Mouse (Mus musculus) kidney, adult 2 months (tissue): ENCODE measurements around the gene Calml4. TPM values are rescaled to one million over a fixed set of nuclear protein-coding genes. Genes with fewer than 3 reads are reported as not detected.
"Not testable (repeated sequence)": the region's sequence is repeated elsewhere in the genome, so short reads cannot be mapped to it uniquely, and the experiment has no call there.

Source experiments
- DNase-seq: peaks from one replicate; pipeline ENCODE4 v3.0.0; 2021
- H3K27ac ChIP-seq: fragments of 200-500 bp; 2 replicates; pipeline ENCODE4 v1.5.1; 2012; ENCODE audit warnings: low read depth, low read length, control low read depth, inconsistent platforms; ENCODE audit not compliant: insufficient read depth
- H3K27me3 ChIP-seq: fragments of 200-500 bp; replicated peaks from 2 replicates; pipeline ENCODE4 v1.6.1; 2012; ENCODE audit warnings: mild to moderate bottlenecking, moderate library complexity, low read length, inconsistent platforms; ENCODE audit not compliant: control insufficient read depth, insufficient read depth
- H3K36me3 ChIP-seq: fragments of 200-500 bp; 2 replicates; pipeline ENCODE4 v1.6.1; 2012; ENCODE audit warnings: mild to moderate bottlenecking, moderate library complexity, low read length, inconsistent platforms; ENCODE audit not compliant: control insufficient read depth, insufficient read depth
- H3K4me1 ChIP-seq: fragments of 200-500 bp; 2 replicates; pipeline ENCODE4 v1.6.1; 2011; ENCODE audit warnings: low read length; ENCODE audit not compliant: control insufficient read depth, insufficient read depth
- H3K4me3 ChIP-seq: fragments of 200-500 bp; 2 replicates; pipeline ENCODE4 v1.5.1; 2011; ENCODE audit warnings: mild to moderate bottlenecking, low read depth, low read length, control low read depth; ENCODE audit not compliant: insufficient read depth
- CTCF ChIP-seq: fragments of 200-500 bp; conservative IDR thresholded peaks from 2 replicates; pipeline ENCODE4 v1.5.1; 2011; ENCODE audit warnings: low read depth, mild to moderate bottlenecking, control low read depth, low read length, moderate library complexity, mixed read lengths; ENCODE audit not compliant: insufficient read depth, insufficient read length
- POLR2A ChIP-seq: fragments of 200-500 bp; IDR thresholded peaks from one replicate; pipeline ENCODE4 v1.6.1; 2011; ENCODE audit warnings: low read depth, low read length, control low read depth
- WGBS: fragments of 180-500 bp; shearing (Covaris S2); methylation state at CpG from one replicate; pipeline ENCODE4 v1.1.7; 2018; 5-methylcytosine and 5-hydroxymethylcytosine counted together
- polyA plus RNA-seq: library from polyadenylated mRNA; depleted of rRNA; stranded (reverse); fragments of >200 nt; gene quantifications from 2 replicates; pipeline ENCODE4 v1.2.3, GENCODE M21; 2012

Gene Calml4
- polyA plus RNA-seq, 1 experiment: 296 TPM

DNA sequence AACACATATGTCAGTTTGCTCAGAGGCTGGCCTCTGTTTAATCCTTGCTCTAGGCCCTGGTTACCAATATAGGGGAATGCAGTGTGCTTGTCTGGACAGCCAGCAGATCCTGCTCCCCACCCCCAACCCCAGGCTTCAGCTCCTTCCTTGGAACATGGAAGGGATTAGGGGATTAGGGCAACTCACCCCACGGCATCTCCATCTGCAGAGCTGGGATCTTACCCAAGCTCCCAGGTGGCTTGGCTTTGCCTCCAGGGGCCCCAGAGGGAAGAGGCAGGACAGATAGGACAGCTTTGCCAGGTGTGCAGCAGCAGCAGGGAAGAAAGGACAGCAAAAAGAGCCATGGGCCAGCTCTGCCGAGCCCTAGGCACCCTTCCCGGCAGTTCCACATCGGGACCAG lies 3.0 kb downstream of the Calml4 start:
- Histone ChIP-seq H3K4me3 (no peak overlapping the region), H3K27ac (no peak overlapping the region), H3K36me3 (no peaks in the 10 kb centered on the region), H3K27me3 (no peaks in the 10 kb centered on the region), H3K4me1 (peaks cover 17% of the 10 kb centered on the region)
- no peak for DNase-seq
- WGBS: 88% methylated on average over 4 of the region's 4 CpGs
- TF ChIP-seq CTCF (no peak), POLR2A (no peak)

DNA sequence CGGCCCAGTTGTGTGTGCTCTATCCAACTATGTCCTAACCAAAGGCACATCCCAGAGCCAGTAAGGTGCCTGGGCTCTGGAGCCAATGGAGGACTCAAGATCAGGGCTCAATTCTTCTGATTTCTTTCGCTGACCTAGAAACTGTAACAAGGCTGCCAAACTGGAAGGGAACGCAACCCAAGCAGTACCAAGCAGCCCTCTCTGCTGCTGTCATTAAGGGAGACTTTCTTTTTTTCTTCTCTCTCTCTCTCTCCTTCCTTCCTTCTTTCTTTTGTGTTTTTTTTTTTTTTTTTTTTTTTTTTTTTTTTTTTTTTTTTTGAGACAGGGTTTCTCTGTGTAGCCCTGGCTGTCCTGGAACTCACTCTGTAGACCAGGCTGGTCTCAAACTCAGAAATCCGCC lies 11.4 kb downstream of the Calml4 start:
- not testable (repeated sequence) for DNase-seq, H3K27me3 ChIP-seq, H3K4me3 ChIP-seq, H3K36me3 ChIP-seq, H3K27ac ChIP-seq, H3K4me1 ChIP-seq
- 91% methylated on average over 4 of the region's 4 CpGs for WGBS

DNA sequence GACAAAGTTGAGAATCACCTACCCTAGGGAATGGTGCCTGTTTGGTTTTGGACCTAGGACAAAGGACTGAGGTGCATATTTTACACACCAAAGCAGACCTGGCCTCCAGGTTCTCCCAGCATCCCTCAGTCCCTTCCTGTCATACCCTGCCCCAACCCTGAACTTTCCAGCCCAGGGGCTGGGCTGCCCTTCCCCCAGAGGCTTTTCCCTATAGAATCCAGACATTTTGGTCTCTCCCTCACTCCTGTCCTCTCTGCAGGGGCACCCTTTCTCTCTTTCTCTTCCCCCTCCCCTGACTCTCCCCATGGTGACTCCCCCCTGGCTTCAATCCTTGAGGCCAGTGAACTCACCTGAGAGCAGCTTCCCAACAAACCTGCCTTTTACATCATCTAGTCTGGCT lies 12.8 kb downstream of the Calml4 start:
- TF ChIP-seq CTCF (no peak), POLR2A (no peak)

DNA sequence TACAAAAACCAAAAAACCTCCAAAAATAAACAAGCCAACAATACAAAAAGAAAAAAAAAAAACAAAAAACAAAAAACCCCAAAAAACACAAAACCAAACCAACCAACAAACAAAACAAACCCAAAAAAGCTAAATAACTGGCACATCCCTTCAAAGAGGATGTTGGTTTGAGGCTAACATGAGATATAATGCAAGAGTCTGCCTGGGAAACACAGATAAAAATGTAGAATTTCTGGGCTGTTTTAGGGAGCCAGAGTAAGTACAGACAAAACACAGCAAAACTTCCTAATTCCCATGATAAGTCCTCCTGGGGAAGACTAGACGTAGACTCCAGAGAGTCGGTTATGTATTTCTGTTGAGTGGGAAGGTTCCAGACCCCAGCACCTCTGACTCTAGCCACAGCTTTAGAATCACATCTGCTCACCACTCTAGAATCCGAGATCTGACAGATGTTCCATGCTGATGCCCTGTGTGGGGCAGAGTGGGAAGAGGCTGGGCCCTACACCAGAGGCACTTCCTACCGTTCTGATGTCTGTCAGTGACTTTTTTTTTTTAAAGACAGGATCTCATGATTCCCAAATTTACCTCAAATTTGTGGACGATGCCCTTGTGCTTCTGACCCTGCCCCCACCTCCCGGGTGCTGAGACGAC lies 19.2 kb downstream of the Calml4 start:
- no peak overlapping the region for H3K4me3 ChIP-seq
- DNase-seq: no peak
- no peak for TF ChIP-seq POLR2A
- no peak for TF ChIP-seq CTCF
- no peaks in the 10 kb centered on the region for H3K27me3 ChIP-seq
- no peaks in the 10 kb centered on the region for H3K4me1 ChIP-seq
- peaks cover 2% of the 10 kb centered on the region; the same call in 1 of the 2 replicates for H3K36me3 ChIP-seq
- no peak overlapping the region for H3K27ac ChIP-seq
- 68% methylated on average over 7 of the region's 7 CpGs for WGBS

More for the DNA sequence above, 12.8 kb downstream of the Calml4 start:
- no peak overlapping the region for H3K27ac ChIP-seq
- H3K36me3 ChIP-seq: no peaks in the 10 kb centered on the region
- no peak for DNase-seq
- H3K4me1 ChIP-seq: no peaks in the 10 kb centered on the region
- H3K4me3 ChIP-seq: no peak overlapping the region
- no peaks in the 10 kb centered on the region for H3K27me3 ChIP-seq

DNA sequence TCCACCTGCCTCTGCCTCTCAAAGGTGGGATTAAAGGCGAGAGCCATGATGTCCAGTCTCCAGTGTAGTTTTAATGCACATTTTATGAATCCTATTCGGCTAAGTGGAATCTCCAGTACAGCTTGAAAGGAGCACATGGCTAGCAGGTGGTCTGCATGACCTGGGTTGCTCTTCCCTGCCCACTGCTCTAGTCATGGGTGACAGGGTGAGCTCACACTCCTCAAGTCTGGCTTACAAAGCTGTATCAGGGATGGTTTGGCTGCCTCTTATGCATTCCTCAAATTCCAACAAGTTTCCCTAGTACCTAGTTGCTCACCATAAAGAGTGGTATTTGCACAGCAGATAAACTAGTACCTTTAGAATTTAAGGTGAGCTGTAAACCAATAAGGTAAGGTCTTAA lies 19.9 kb downstream of the Calml4 start:
- no peak for DNase-seq
- WGBS: 68% methylated on average over 2 of the region's 2 CpGs
- H3K4me1 ChIP-seq: no peaks in the 10 kb centered on the region
- no peak overlapping the region for H3K27ac ChIP-seq
- H3K36me3 ChIP-seq: peaks cover 2% of the 10 kb centered on the region; the same call in 1 of the 2 replicates
- no peak overlapping the region for H3K4me3 ChIP-seq
- H3K27me3 ChIP-seq: no peaks in the 10 kb centered on the region
- no peak for TF ChIP-seq CTCF

DNA sequence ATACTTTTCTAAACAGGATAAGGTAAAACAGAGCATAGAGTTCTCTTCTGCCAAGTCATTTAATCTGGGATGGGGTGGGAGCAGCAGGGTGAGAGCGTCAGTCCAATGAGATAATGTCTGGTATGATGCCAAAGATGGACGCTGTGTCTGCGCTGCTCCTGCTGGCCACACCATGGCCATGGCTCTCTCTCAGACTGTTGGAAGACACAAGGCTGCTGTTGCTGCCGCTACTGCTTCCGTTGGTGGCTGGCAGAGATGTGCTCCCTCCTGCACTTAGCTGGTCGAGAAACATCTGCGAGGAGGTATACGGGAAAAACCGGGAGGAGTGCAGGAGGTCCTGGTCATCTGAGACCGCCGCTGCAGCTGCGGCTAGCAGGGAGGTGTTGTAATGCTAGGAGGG lies 24.0 kb downstream of the Calml4 start:
- peaks cover 4% of the 10 kb centered on the region for H3K36me3 ChIP-seq
- peak; percentile 41 for DNase-seq
- no peaks in the 10 kb centered on the region for H3K27me3 ChIP-seq

DNA sequence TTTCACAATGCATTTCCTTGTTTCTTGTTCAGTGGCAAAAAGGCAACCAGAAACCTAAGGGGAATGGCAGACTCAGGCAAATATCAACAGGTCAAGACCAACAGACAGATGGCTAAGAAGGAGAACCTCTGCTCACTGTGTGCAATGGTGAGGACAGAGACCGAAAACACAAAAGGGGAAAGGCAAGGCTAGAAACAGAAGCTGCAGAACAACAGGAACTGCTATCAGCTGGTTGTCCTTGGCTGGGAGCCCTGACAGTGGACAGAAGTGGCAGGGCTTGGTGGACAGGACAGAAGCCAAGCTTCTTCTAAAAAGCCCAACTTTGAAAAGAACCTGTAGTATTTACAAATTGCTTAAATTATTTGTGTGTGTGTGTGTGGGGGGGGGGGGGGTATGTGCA lies 36.6 kb downstream of the Calml4 start:
- 43% methylated on average over 1 of the region's 1 CpGs for WGBS
- TF ChIP-seq POLR2A (no peak), CTCF (no peak)
- Histone ChIP-seq H3K4me1 (no peaks in the 10 kb centered on the region), H3K4me3 (no peak overlapping the region), H3K27me3 (no peaks in the 10 kb centered on the region), H3K27ac (no peak overlapping the region; the same call in 1 of the 2 replicates), H3K36me3 (peaks cover 9% of the 10 kb centered on the region)
- DNase-seq: peak; percentile 61

More for the DNA sequence above, 24.0 kb downstream of the Calml4 start:
- H3K4me1 ChIP-seq: no peaks in the 10 kb centered on the region
- H3K4me3 ChIP-seq: no peak overlapping the region
- WGBS: 49% methylated on average over 12 of the region's 12 CpGs
- 0 out of 2 replicates have a peak, but pooled peaks have one; percentile 14 for TF ChIP-seq CTCF
- TF ChIP-seq POLR2A: no peak
- H3K27ac ChIP-seq: no peak overlapping the region

DNA sequence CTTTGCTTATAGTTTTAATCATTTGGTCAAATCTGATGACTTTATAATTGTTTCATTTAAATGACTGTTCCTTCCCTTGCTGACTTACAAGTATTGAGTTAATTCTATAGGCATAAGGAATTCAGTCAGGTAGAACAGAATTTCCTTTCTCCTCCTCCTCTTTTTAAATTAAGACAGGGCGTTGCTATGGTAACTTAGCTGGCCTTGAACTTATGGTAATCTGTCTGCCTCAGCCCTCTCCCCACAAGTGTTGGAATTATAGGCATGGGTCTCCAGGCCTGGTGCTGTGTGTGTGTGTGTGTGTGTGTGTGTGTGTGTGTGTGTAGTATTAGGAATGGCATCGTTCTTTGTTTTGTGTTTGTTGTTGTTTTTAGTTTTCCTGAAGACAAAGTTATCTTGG lies 43.9 kb downstream of the Calml4 start:
- Histone ChIP-seq H3K27me3 (no peaks in the 10 kb centered on the region), H3K27ac (no peak overlapping the region), H3K4me1 (no peaks in the 10 kb centered on the region), H3K4me3 (no peak overlapping the region), H3K36me3 (peaks cover 6% of the 10 kb centered on the region; the same call in 1 of the 2 replicates)
- WGBS: 62% methylated on average over 2 of the region's 2 CpGs
- TF ChIP-seq POLR2A: no peak
- no peak for TF ChIP-seq CTCF
- DNase-seq: no peak
